Mouse (Mus musculus) lung, postnatal 0 days (tissue): Measurements from ENCODE around the gene Dnajb3. TPM values are rescaled to one million over a fixed set of nuclear protein-coding genes. Genes with fewer than 3 reads are reported as not detected.
"Not testable (repeated sequence)": the region's sequence is repeated elsewhere in the genome, so short reads cannot be mapped to it uniquely, and the experiment has no call there.

ENCODE experiments used
- ATAC-seq: fragments of 200-750 bp; cut with Nextera tagmentation; 2 replicates; pipeline ENCODE4 v1.8.0; 2017; ENCODE audit warnings: moderate library complexity
- DNase-seq: peaks from one replicate; pipeline ENCODE4 v3.0.0-alpha.2; 2016; ENCODE audit warnings: low spot score
- H3K27ac ChIP-seq: fragments of 300-500 bp; sonication (generic); 2 replicates; pipeline ENCODE4 v1.5.1; 2014; ENCODE audit warnings: antibody characterized with exemption, mild to moderate bottlenecking, low read length, mixed read lengths
- H3K27me3 ChIP-seq: fragments of 300-500 bp; sonication (generic); replicated peaks from 2 replicates; pipeline ENCODE4 v1.6.1; 2014; ENCODE audit warnings: low read length, mixed read lengths; ENCODE audit not compliant: insufficient read depth
- H3K36me3 ChIP-seq: fragments of 300-500 bp; sonication (generic); 2 replicates; pipeline ENCODE4 v1.6.1; 2014; ENCODE audit warnings: low read length, mixed read lengths; ENCODE audit not compliant: insufficient read depth
- H3K4me1 ChIP-seq: fragments of 300-500 bp; sonication (generic); 2 replicates; pipeline ENCODE4 v1.6.1; 2014; ENCODE audit warnings: antibody characterized with exemption, low read depth, low read length, mixed read lengths; ENCODE audit not compliant: insufficient read depth
- H3K4me2 ChIP-seq: fragments of 300-500 bp; sonication (generic); replicated peaks from 2 replicates; pipeline ENCODE4 v1.6.1; 2014; ENCODE audit warnings: low read depth, mild to moderate bottlenecking, low read length, moderate library complexity, mixed read lengths
- H3K4me3 ChIP-seq: fragments of 300-500 bp; sonication (generic); 2 replicates; pipeline ENCODE4 v1.5.1; 2014; ENCODE audit warnings: low read depth, low read length
- H3K9ac ChIP-seq: fragments of 300-500 bp; sonication (generic); replicated peaks from 2 replicates; pipeline ENCODE4 v1.6.1; 2014; ENCODE audit warnings: low read depth, mild to moderate bottlenecking
- H3K9me3 ChIP-seq: fragments of 300-500 bp; sonication (generic); 2 replicates; pipeline ENCODE4 v1.6.1; 2016; ENCODE audit warnings: low read length, mixed read lengths
- CTCF ChIP-seq: IDR thresholded peaks from 2 replicates; pipeline ENCODE4 v1.5.1; 2016; ENCODE audit warnings: antibody characterized with exemption, mild to moderate bottlenecking
- EP300 ChIP-seq: IDR thresholded peaks from 2 replicates; pipeline ENCODE4 v1.6.1; 2016; ENCODE audit warnings: antibody characterized with exemption, mild to moderate bottlenecking, control low read depth
- WGBS: fragments of 180-500 bp; shearing (Covaris S2); extraction: QIAGEN DNeasy Blood & Tissue Kit; methylation state at CpG from one replicate; pipeline ENCODE4 v1.1.7; 2014; 5-methylcytosine and 5-hydroxymethylcytosine counted together
- polyA plus RNA-seq: library from polyadenylated mRNA; unstranded; fragments of >200 nt; fragmentation: Nextera tagmentation; extraction: Ambion mirVana; gene quantifications from 2 replicates; pipeline ENCODE4 v1.2.1, GENCODE M21; 2015

Dnajb3 gene
- polyA plus RNA-seq, 1 experiment from 2014 or later: 2.7 TPM

- no peaks in the 10 kb centered on the region for H3K27me3 ChIP-seq
- no peak overlapping the region for H3K9ac ChIP-seq
- H3K27ac ChIP-seq: no peak overlapping the region
- 58% methylated on average over 2 of the region's 2 CpGs for WGBS
- no peak overlapping the region for H3K4me2 ChIP-seq
- no peak for TF ChIP-seq CTCF
- no peak for TF ChIP-seq EP300
- ATAC-seq (no peak), DNase-seq (no peak)
- H3K4me3 ChIP-seq: no peak overlapping the region
- H3K4me1 ChIP-seq: no peaks in the 10 kb centered on the region
- H3K36me3 ChIP-seq: no peaks in the 10 kb centered on the region
- H3K9me3 ChIP-seq: peaks cover 28% of the 10 kb centered on the region
Measured at GRCm38 (mm10) chr1:88224029-88224776, 18.6 kb upstream of the Dnajb3 start.

GRCm38 (mm10) chr1:88223591-88223990 lies 18.0 kb upstream of the Dnajb3 start:
- 43% methylated on average over 1 of the region's 1 CpGs for WGBS
- no peak for ATAC-seq
- no peaks in the 10 kb centered on the region for H3K36me3 ChIP-seq
- H3K4me3 ChIP-seq: no peak overlapping the region
- no peak for DNase-seq
- H3K4me2 ChIP-seq: no peak overlapping the region
- peaks cover 22% of the 10 kb centered on the region for H3K9me3 ChIP-seq
- no peaks in the 10 kb centered on the region for H3K27me3 ChIP-seq
- TF ChIP-seq CTCF (no peak), EP300 (no peak)
- no peak overlapping the region for H3K27ac ChIP-seq
- no peaks in the 10 kb centered on the region for H3K4me1 ChIP-seq
- no peak overlapping the region for H3K9ac ChIP-seq

- H3K4me3 ChIP-seq, H3K9ac ChIP-seq, DNase-seq, H3K36me3 ChIP-seq, H3K27me3 ChIP-seq, H3K27ac ChIP-seq, ATAC-seq, H3K4me2 ChIP-seq, H3K4me1 ChIP-seq: not testable (repeated sequence)
- peaks cover 17% of the 10 kb centered on the region for H3K9me3 ChIP-seq
Measured at GRCm38 (mm10) chr1:88223011-88223515, 17.5 kb upstream of the Dnajb3 start.

GRCm38 (mm10) chr1:88222216-88222615 lies 16.6 kb upstream of the Dnajb3 start:
- no peaks in the 10 kb centered on the region for H3K27me3 ChIP-seq
- H3K4me2 ChIP-seq: no peak overlapping the region
- WGBS: 38% methylated on average over 2 of the region's 2 CpGs
- H3K36me3 ChIP-seq: no peaks in the 10 kb centered on the region
- no peak overlapping the region for H3K9ac ChIP-seq
- ATAC-seq: no peak
- TF ChIP-seq CTCF (no peak), EP300 (no peak)
- no peak overlapping the region for H3K27ac ChIP-seq
- no peak for DNase-seq
- H3K4me1 ChIP-seq: no peaks in the 10 kb centered on the region
- no peak overlapping the region for H3K4me3 ChIP-seq
- H3K9me3 ChIP-seq: peaks cover 14% of the 10 kb centered on the region

- Histone ChIP-seq H3K27me3 (no peaks in the 10 kb centered on the region), H3K4me3 (no peak overlapping the region), H3K9me3 (peaks cover 17% of the 10 kb centered on the region), H3K36me3 (no peaks in the 10 kb centered on the region), H3K9ac (no peak overlapping the region), H3K27ac (no peak overlapping the region), H3K4me1 (no peaks in the 10 kb centered on the region), H3K4me2 (no peak overlapping the region)
- TF ChIP-seq CTCF: no peak
- no peak for TF ChIP-seq EP300
- ATAC-seq (no peak), DNase-seq (peak; percentile 15)
Measured at GRCm38 (mm10) chr1:88220336-88220735, 14.8 kb upstream of the Dnajb3 start.

GRCm38 (mm10) chr1:88219054-88219453 lies 13.5 kb upstream of the Dnajb3 start:
- TF ChIP-seq EP300 (no peak), CTCF (no peak)
- Histone ChIP-seq H3K27ac (no peak overlapping the region), H3K36me3 (no peaks in the 10 kb centered on the region), H3K9ac (no peak overlapping the region), H3K9me3 (peaks cover 28% of the 10 kb centered on the region), H3K4me1 (no peaks in the 10 kb centered on the region), H3K27me3 (no peaks in the 10 kb centered on the region), H3K4me3 (no peak overlapping the region), H3K4me2 (no peak overlapping the region)
- no peak for ATAC-seq
- 11% methylated on average over 1 of the region's 1 CpGs for WGBS
- peak; percentile 8 for DNase-seq
